Mouse (Mus musculus): ENCODE measurements at regions not wholly inside any gene's neighbourhood (a gene's known extent, or its start where the extent isn't known, plus 50 kb on each side); places are given as distances from the start of the nearest gene placed in this dataset.

DNA sequence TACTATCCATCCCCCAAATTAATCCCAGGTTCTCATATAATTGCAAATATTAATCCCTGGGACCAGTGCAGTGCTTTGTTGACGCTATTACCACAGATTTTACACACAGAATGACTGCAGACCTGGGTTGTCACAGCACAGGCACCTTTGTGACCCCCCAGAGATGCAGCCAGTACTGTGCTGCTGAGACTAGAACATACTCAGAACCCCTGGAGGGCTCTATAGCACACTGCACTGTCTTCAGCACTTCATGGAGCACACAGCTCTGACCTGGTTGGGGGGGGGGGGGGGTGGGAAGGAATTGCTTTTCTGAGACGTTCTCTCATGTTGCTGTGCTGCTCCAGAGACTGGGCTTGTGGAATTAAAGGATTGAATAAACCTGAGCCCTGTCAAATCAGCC, 154.9 kb upstream of the Gm34302 start:
- DNase-seq (ENCODE audit: low spot score in 2 of 2): no peak

DNA sequence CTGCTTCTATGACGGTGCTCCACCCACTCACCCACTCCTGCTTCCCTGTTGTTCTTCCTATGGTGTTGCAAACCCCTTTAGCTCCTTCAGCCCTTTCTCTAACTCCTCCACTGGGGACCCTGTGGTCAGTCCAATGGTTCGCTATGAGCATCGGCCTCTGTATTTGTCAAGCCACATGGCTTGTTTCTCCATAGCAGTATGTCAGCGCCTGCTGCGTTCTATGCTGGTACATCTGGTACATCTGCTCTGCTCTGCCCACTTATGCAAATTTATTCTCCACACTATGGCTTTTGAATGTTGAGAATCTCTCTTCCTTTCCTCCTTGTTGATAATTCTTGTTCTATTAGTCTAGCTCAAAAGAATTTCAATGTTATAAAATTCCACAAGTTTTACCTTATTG, 154.2 kb upstream of the Gm34302 start:
- DNase-seq (ENCODE audit: low spot score in 2 of 2): no peak

DNA sequence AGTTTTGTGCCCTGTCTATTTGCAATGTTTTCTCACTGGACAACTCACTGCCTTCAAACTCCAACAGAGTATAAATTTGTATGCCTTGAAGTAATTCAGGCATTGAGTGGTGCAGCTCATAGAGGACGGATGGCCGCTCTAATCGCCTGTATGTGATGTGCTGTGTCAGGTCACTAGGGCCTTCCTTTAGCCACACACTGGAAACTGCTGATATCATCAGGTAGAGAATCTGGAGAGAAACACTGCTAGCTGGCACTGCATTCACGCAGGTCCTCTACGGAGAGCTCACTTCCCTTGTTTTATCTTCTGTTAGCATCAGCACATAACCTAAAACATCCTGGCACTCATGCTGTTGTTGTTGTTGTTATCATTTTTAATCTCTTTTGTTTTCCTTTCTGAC, 144.0 kb upstream of the Gm34302 start:
- no peak for DNase-seq (ENCODE audit: low spot score in 2 of 2)

DNA sequence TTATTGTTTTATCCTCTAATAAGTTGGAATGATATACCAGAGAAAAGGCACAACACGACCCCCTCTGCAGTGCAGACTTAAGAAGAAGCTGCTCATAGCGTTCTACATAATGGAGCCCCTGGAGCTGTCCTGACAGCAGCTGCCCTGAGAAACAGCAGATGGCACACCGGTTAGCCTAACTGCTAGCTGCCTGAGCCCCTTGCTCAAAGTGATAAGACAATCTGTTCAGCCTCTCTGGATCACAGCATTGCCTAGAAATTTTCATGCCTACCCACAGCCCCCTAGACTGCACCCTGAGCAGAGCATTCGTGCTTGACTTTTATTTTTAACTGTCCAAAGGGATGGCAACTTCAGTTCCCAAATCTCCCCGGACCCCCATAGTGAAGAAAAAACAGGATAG, 132.4 kb upstream of the Gm34302 start:
- no peak for DNase-seq (ENCODE audit: low spot score in 2 of 2)

DNA sequence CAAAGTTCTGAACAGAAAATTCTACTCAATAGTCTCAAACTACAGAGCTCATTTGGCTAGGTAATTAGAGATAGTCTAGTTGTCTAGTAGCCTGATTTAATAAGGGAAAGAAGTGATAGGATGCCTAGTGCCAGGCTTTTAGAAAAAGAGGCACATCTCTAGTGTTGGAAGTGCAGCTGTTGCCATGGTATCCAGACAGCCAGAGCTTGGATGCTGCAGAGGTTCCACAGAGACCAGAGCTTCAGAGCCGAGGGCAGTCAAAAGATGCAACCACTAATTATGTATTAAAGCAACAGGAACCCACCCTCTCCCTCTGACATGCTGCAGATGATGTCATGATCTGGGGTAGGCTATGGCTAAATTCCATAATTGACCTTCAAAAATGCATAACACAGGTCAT, 130.0 kb upstream of the Gm34302 start:
- DNase-seq (ENCODE audit: low spot score in 2 of 2): no peak

DNA sequence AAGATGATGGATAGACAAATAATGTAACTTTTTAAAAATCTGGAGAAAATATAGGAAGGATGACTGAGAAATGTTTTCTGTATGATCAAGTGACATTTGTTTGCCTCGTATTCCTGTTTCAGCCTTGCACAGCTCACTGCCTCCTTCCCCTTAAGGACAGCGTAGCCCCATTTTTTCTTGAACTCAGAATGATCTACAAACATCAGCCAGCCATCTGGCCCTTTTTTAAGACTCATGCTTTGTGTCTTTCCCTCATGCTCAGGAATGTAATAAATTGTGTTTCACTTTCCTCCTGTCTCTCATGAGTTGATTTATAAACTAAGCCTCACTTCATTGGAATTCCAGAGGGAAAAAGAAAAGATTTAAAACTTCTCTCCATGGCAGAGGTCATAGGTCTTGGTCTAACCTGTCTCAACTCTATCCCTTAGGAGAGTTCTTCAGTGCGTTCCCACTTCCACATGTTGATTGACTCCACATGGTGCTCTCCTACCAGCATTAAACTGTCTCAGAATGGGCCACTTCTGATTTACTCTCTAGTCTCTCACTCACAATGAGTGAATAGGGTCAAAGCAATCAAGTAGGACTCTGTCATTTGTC, 129.2 kb upstream of the Gm34302 start:
- no peak for DNase-seq (ENCODE audit: low spot score in 2 of 2)

DNA sequence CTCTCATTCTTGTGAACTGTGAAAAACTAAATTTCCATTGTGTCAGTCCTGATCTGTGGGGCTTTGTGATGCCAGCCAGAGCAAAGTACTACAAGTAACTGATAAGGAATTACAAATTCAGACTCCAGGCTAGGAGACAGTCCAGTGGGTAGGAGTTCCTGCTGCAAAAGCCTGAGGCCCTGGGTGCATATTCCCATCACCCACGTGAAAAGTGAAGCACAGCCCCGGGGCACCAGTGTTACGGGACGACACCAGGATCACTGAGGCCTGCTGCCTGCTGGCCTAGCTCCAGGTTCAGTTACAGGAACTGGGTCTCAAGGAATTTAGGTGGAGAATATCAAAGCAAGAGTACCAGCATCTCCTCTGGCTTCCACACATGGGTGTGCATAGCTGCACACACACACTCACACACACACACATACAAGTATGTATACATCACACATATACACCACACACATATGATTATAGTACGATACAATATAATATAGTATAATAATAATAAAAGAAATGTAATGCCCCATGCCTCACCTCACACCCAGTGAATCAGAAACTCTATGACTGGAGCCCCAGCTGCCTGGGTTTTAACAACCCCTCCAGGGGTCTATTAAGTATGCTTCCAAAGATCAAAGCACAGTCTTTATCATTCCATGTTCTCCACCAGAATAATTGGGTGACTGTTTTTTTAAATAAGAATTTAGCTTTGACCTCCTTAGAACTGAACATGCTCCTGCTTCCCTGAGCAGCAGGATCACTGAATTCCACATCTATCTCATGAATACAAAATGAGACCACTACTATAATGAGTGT, 126.6 kb upstream of the Gm34302 start:
- DNase-seq (ENCODE audit: low spot score in 2 of 2): no peak

DNA sequence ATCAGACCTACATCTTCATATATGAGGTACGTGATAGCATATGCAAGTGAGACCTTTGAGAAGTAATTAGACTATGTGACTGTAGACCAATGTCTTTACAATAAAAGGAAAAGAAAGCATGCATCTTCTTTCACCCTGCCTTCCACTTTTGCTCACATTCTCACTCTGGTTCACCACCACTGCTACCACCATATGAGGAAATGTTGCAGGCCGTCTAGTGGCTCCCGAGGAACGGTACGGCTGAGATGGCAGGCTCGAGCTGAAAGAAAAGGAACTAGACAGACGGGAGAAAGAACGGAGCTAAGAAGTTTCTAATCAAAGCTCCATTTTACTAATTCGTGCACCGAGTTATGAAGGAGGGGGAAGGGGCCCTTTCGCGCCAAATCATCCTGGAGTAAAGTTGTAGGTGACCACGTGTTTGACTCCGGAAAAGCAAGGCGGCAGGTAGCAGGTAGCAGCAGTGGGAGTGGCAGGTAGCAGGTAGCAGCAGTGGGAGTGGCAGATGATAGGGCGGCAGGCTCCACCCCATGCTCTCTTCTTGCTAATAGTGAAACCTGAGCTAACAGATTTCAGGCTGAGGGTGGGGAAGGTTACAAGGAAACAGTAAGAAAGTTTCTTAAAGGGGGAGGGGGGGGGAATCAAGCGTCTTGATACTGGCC, 125.9 kb upstream of the Gm34302 start:
- no peak for DNase-seq (ENCODE audit: low spot score in 2 of 2)

DNA sequence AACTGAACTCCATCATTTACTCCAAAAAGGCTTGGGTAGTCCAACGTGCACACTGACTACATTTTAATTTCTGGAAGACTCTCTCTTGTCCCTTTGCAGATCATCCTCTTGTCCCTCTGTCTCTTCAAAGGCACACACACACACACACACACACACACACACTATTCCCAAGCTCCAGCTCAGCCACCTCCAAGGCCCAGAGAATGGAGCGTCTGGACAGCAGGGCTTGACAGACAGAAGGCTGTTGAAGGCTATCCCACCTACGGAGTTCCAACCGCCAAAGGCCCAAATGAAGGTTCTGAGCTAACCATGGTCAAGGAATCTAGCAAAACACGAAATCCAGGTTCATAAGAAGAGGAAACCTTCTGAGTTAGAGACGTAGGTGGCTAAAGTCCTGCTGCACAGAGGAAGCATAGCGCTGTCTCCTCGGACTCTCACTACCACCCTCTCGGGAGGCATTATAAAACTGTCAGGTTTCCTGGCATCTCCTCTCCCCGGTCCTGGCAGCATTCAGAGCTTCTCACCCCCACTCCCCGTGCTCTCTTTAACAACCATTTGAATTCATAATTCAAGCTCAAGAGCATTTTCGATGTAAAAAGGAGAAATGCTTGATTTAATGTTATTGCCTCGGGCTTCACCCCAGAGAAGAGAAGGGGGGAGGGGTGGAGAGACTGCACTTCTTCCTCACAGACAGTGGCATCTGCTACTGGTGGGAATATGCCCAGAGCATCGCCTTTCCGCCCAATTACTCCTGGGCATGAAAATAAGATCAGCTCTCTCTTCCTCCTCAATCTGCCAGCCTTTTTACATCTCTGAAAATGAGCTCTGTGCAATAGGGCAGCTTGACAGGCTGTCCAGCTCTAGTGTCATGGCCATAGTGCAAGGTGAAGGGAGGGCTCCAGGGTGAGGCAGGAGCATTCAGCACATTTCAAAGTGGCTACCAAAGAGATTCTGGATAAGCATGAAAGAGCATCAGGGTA, 99.3 kb upstream of the Gm34302 start:
- no peak for DNase-seq (ENCODE audit: low spot score in 2 of 2)

DNA sequence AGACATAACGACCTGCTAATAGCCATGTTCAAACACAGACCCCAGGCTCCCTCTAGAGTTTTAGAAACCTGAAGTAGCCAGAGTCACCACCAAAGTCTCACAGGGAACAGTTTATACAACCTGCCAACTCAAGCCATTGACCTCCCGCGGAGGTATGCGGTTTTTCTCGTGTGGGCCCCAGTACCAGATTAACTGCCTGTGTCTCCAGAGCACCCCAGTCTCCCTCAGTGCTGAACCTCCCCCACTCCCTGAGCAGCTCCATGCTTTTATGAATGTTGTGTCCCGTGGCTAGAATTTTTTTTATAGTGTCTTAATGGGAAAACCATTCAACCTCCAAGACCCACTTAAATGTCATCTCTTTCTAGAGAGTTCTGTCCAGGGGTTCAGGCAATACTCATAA, 98.5 kb upstream of the Gm34302 start:
- DNase-seq (ENCODE audit: low spot score in 2 of 2): no peak

DNA sequence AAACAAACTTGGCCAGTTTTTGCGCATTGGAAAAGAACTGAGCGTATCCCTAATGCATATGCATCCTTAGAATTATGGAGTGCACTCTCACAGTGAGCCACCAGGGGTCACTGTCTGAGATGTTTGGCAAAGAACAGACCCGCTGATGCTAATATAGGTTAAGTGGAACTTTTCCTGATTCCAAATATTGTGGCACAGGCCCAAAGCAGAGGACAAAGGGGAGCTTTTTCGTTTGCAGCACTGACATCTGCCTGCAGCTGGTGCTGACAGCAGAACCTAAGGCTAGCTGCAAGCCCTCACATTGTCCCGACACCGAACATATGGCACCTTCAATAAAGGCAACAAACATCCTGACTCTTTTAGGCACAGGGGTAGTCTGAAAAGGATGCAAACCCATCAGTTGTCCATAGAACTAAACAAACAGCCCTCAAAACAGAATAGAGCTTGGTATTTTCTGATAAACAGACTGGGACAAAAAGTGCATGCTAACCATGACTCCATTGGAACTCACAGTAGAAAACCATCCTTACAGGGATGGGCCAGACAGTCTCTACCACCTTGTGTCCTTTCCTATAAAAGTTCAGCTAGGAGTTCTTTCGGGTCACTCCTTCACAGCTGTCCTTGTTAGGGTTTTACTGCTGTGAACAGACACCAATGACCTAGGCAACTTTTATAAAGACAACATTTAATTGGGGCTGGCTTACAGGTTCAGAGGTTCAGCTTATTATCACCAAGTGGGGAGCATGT, 87.1 kb upstream of the Gm34302 start:
- DNase-seq (ENCODE audit: low spot score in 2 of 2): peak; percentile 51 to 66

DNA sequence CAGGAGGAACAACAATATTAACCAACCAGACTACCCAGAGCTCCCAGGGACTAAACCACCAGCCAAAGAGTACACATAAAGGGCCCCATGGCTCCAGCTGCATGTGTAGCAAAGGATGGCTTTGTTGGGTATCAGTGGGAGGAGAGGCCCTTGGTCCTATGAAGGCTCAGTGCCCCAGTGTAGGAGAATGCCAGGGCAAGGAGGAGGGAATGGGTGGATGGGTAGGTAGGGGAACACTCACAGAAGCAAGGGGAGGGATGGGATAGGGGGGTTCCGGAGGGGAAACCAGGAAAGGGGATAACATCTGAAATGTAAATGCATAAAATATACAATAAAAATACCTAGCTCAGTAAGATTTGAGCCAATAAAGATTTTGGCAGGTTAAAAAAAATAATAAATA, 86.4 kb upstream of the Gm34302 start:
- no peak for DNase-seq (ENCODE audit: low spot score in 2 of 2)

DNA sequence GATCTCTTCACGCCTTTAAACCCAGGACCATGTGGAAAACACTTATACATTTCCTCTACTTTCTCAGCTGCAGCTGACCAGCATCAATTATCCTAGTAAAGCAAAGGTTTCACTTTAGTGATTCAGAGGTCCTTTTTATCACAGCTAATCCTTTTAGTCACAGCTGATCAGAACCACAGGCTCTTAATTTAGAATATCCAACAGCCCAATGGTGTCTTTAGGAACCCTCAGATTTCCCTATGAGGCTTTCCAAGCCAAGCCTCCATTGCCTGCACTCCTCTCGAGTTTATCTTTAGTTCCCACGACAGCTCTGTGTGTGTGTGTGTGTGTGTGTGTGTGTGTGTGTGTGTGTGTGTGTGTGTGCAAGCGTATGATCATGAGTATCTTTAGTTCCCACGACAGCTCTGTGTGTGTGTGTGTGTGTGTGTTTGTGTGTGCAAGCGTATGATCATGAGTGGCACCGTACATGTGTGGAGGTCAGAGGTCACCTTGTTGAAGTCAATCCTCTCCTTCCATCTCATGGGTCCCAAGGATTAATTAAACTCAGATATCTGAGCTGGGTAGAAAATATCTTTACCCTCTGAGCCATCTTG, 85.4 kb upstream of the Gm34302 start:
- DNase-seq (ENCODE audit: low spot score in 2 of 2): no peak

DNA sequence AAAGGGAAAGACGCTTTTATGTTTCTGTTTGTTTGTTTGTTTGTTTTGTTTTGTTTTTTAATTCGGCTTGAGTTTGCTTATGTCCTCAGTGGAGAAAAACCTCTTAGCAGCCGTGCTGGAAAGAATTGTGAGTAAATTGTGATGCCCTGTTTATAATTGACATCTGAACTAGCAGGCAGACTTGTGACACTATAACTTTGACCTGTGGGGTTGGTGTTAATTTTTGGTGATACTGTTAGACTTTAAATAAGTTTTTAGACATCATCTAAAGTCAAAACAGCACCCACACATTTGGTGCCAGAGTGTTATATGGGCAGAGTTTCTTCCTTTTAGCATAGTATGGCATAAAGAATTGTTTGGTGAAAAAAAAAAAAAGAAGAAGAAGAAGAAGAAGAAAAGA, 84.0 kb upstream of the Gm34302 start:
- DNase-seq (ENCODE audit: low spot score in 2 of 2): no peak

DNA sequence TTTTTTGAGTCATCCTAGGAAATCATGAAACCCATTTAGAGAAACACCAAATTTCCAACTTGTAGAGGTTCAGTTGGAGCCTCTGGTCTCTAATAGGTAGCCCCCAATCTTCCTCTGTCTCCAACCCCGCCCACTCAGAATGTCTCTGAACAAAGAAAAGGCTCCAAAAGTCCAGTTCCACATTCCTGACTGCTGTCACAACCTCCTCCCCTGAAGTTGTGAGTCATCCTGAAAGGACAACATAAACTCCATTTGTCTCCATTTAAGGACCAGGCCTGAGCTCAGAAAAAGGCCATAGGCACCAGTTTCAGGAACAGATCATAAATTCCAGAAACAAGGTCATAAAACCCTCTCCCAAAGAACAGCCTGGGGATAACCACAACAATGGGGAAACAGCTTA, 79.4 kb upstream of the Gm34302 start:
- no peak for DNase-seq (ENCODE audit: low spot score in 2 of 2)

DNA sequence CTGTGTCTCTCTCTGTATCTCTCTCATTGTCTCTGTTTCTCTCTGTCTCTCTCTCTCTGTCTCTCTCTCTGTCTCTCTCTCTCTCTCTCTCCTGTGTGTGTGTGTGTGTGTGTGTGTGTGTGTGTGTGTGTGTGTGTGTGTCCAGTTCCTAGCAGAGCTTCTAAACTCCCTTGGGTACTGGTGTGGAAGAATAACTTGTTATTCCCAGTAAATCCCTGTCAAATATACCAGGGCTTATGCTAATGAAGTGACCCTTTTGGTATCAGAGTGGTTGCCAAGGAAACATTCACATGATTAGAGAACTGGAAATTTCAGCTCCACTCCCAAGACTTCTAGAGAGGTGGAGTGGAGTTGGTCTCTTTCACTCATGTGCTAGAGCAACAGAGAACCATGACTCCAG, 78.9 kb upstream of the Gm34302 start:
- DNase-seq (ENCODE audit: low spot score in 2 of 2): no peak

DNA sequence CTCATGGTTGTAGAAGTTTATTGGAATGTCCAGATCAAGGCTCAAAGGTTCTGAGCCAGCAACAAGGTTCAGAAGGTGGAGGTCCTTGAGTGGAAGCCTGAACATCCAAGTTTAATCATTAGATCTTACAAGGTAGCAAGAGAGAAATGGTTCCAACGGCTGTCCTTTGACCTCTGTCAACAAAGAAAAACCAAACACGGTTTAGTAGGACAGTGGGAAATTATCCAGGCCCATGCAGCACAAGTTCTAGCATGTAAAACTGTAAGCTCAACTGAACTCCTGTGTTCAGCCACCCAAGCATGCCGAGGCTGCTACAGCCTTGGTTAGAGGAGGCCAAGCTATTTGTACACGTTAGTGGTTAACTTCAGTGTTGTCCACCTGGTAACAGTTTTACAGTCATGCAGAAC, 77.1 kb upstream of the Gm34302 start:
- DNase-seq (ENCODE audit: low spot score in 2 of 2): no peak

DNA sequence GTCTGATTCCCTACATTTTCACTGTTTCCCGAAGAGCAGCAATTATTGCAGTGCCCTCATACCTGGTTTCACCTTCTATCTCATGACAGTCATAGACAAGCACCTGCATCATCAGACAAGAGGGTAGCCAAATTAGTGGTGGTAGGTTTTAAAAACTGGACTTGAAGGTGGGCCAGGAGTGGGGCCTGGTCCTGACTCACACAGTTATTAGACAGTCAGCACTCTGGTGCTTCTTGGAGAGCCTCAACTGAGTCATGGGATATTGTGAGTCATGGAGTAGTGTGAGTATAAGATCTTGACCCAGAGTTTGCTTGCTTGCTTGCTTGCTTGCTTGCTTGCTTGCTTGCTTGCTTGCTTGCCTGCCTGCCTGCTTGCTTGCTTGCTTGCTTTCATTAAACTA, 73.1 kb upstream of the Gm34302 start:
- peak in 1 of 2 experiments; percentile 3 for DNase-seq (ENCODE audit: low spot score in 2 of 2)

DNA sequence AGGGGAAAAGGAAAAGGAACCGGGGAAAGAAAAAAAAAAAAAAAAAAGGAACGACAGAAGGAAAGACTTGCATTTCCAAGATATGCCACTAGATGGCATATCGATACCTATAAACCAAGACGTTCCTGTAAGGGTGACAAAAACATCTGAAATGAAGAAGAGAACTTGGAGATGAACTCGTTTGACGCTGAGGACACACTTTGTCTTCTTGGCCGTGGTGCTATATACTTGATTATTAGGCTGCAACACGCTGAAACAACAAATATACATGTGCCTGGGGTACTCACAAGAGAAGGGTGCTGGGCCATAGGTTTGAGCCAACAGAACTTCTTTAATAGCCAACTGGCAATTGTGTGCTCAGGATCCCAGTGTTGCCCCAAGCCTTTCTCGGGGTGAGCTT, 71.2 kb upstream of the Gm34302 start:
- DNase-seq (ENCODE audit: low spot score in 2 of 2): no peak

DNA sequence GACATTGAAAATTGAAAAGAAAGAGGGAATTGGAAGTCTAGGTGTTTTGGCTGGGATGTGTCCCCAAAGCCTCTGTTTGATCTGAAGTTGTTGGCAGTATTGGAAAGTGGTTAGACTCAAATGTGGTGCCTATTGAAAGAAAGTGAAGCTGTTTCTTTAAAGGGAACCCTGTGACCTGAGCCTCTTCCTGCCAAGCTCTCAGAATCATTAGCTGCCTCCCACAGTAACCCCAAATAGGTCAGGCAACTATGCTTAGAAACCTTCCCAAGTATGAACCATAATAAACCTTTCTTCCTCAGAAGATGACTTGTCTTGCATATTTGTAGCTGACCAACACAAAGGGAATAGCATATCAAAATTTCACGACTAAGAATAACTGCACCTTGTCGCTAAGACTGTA, 69.7 kb upstream of the Gm34302 start:
- no peak for DNase-seq (ENCODE audit: low spot score in 2 of 2)
